Mouse (Mus musculus) embryonic fibroblast, embryonic 13.5 days (primary cell): ENCODE measurements around the gene Cetn2. TPM values are rescaled to one million over a fixed set of nuclear protein-coding genes. Genes with fewer than 3 reads are reported as not detected.

Experiments used
- H3K27ac ChIP-seq: 2 replicates; pipeline ENCODE4 v1.5.1; 2012; ENCODE audit warnings: low read length, control low read depth, inconsistent platforms; ENCODE audit not compliant: insufficient read depth
- H3K4me1 ChIP-seq: 2 replicates; pipeline ENCODE4 v1.6.1; 2011; ENCODE audit warnings: low read length; ENCODE audit not compliant: control insufficient read depth, insufficient read depth
- H3K4me3 ChIP-seq: 2 replicates; pipeline ENCODE4 v1.5.1; 2011; ENCODE audit warnings: mild to moderate bottlenecking, control low read depth, low read length; ENCODE audit not compliant: insufficient read depth
- CTCF ChIP-seq: IDR thresholded peaks from 2 replicates; pipeline ENCODE4 v1.5.1; 2011; ENCODE audit warnings: mild to moderate bottlenecking, control low read depth, low read length, moderate library complexity, borderline replicate concordance; ENCODE audit not compliant: insufficient read depth
- POLR2A ChIP-seq: IDR thresholded peaks from 2 replicates; pipeline ENCODE4 v1.6.1; 2011; ENCODE audit warnings: low read depth, mild to moderate bottlenecking, control low read depth, low read length, moderate library complexity
- polyA plus RNA-seq: library from polyadenylated mRNA; stranded (reverse); fragments of >200 nt; gene quantifications from 2 replicates; pipeline ENCODE4 v1.2.4, GENCODE M21; 2011; ENCODE audit warnings: low read depth; ENCODE audit not compliant: missing spikeins, insufficient read length

The Cetn2 gene
- polyA plus RNA-seq, 1 experiment, result 32.0 TPM

GRCm38 (mm10) chrX:72907619-72908403 is 10.4 kb downstream of the Cetn2 start:
- no peaks in the 10 kb centered on the region for H3K4me1 ChIP-seq
- H3K4me3 ChIP-seq, result no peak overlapping the region
- TF ChIP-seq POLR2A, result no peak
- no peak for TF ChIP-seq CTCF
- no peak overlapping the region for H3K27ac ChIP-seq

GRCm38 (mm10) chrX:72902530-72902929 is 15.7 kb downstream of the Cetn2 start:
- H3K4me1 ChIP-seq, result no peaks in the 10 kb centered on the region
- no peak overlapping the region for H3K4me3 ChIP-seq
- TF ChIP-seq POLR2A, result no peak
- no peak for TF ChIP-seq CTCF
- H3K27ac ChIP-seq, result no peak overlapping the region

- TF ChIP-seq CTCF (no peak), POLR2A (no peak)
Measured at GRCm38 (mm10) chrX:72896055-72896437, 22.2 kb downstream of the Cetn2 start.

GRCm38 (mm10) chrX:72895388-72896054 is 22.7 kb downstream of the Cetn2 start:
- Histone ChIP-seq H3K27ac (no peak overlapping the region), H3K4me3 (no peak overlapping the region), H3K4me1 (no peaks in the 10 kb centered on the region)
- TF ChIP-seq CTCF (no peak), POLR2A (no peak)

More at GRCm38 (mm10) chrX:72896055-72896437, 22.2 kb downstream of the Cetn2 start:
- H3K4me1 ChIP-seq, result no peaks in the 10 kb centered on the region
- no peak overlapping the region for H3K4me3 ChIP-seq
- no peak overlapping the region for H3K27ac ChIP-seq

Other genes starting within 250 kb of the Cetn2 start
- not detected in 2 replicates for gene Gabrq, start 93.2 kb downstream of the Cetn2 start, polyA plus RNA-seq
- 36.8 and 43.6 TPM in 2 replicates for gene Nsdhl, start 146 bp upstream of the Cetn2 start, polyA plus RNA-seq
- gene Zfp185, start 68.9 kb upstream of the Cetn2 start, polyA plus RNA-seq, result 0.78 and 2.7 TPM in 2 replicates
- gene Pnma5, start 118.7 kb upstream of the Cetn2 start, polyA plus RNA-seq, result not detected in 2 replicates
- not detected in 2 replicates for gene Pnma3, start 146.4 kb upstream of the Cetn2 start, polyA plus RNA-seq
- gene Xlr4a, start 164.1 kb upstream of the Cetn2 start, polyA plus RNA-seq, result not detected in 2 replicates
- 0.67 TPM in 1 of 2 replicates, not detected in the other for gene Xlr3a, start 178.7 kb upstream of the Cetn2 start, polyA plus RNA-seq
- gene Gm14685, start 198.6 kb upstream of the Cetn2 start, polyA plus RNA-seq, result not detected in 2 replicates
- gene Xlr5b, start 230.4 kb upstream of the Cetn2 start, polyA plus RNA-seq, result not detected in 2 replicates
- gene DXBay18, start 231.0 kb upstream of the Cetn2 start, polyA plus RNA-seq, result not detected in 2 replicates